ENCODE assay signal across 34 mouse cellular contexts in genomic region chr1:87404710-87405109, GRCm38 (mm10).
"Had no signal": no experiment of that assay in that cellular context is flagged by ENCODE, and none has a peak within 500 bp of the region (broad histone marks: within the 10 kb centered on the region; RNA-seq: fewer than 3 reads in every experiment).

No protein-coding gene starts in this region.

- H3K27me3 ChIP-seq: heart, embryonic 12.5 days; heart, embryonic 13.5 days; heart, embryonic 15.5 days; hindbrain, embryonic 12.5 days; hindbrain, embryonic 13.5 days; hindbrain, embryonic 15.5 days; intestine, embryonic 15.5 days; kidney, embryonic 15.5 days had no signal

- H3K4me1 ChIP-seq: heart, embryonic 10.5 days; heart, embryonic 12.5 days; heart, embryonic 13.5 days; heart, embryonic 15.5 days; hindbrain, embryonic 10.5 days; hindbrain, embryonic 12.5 days; hindbrain, embryonic 13.5 days; hindbrain, embryonic 15.5 days; intestine, embryonic 15.5 days; kidney, embryonic 15.5 days had no signal

- H3K27ac ChIP-seq: heart, embryonic 10.5 days; heart, embryonic 13.5 days; heart, embryonic 15.5 days; hindbrain, embryonic 10.5 days; hindbrain, embryonic 12.5 days; hindbrain, embryonic 13.5 days; hindbrain, embryonic 14.5 days; hindbrain, embryonic 15.5 days; hindbrain, postnatal 0 days; intestine, embryonic 15.5 days; kidney, embryonic 15.5 days; kidney, postnatal 0 days; layer of hippocampus, adult 2 months had no signal

- H3K4me3 ChIP-seq: heart, embryonic 10.5 days; heart, embryonic 12.5 days; heart, embryonic 13.5 days; heart, embryonic 15.5 days; hindbrain, embryonic 10.5 days; hindbrain, embryonic 12.5 days; hindbrain, embryonic 13.5 days; hindbrain, embryonic 15.5 days; intestine, embryonic 15.5 days; kidney, embryonic 15.5 days; layer of hippocampus, adult 2 months had no signal

- ATAC-seq: hindbrain, embryonic 16.5 days; hindbrain, postnatal 0 days; inflammation-experienced regulatory T-cells, adult 6 months; intestine, embryonic 15.5 days; intestine, embryonic 16.5 days; intestine, postnatal 0 days had no signal

- DNase-seq: heart, postnatal 10 days; heart, postnatal 14 days; heart, postnatal 36 days; heart, postnatal 4 days; kidney, adult 11 months; kidney, adult 18-20 months; kidney, adult 2 months; kidney, adult 8-10 months; kidney, adult 9 months; kidney, postnatal 10 days; kidney, postnatal 14 days; kidney, postnatal 25 days; kidney, postnatal 36 days; kidney, postnatal 4 days; layer of hippocampus, adult 9-11 months; layer of hippocampus, postnatal 36 days had no signal
